Mouse (Mus musculus) liver, embryonic 14.5 days (tissue): Measurements from ENCODE around the gene Bod1l.

Experiments used
- CTCF ChIP-seq: IDR thresholded peaks from 2 replicates; pipeline ENCODE4 v1.5.1; 2016; ENCODE audit warnings: antibody characterized with exemption, low read depth, control low read depth
- EP300 ChIP-seq: IDR thresholded peaks from 2 replicates; pipeline ENCODE4 v1.6.1; 2016; ENCODE audit warnings: antibody characterized with exemption, low read depth

DNA sequence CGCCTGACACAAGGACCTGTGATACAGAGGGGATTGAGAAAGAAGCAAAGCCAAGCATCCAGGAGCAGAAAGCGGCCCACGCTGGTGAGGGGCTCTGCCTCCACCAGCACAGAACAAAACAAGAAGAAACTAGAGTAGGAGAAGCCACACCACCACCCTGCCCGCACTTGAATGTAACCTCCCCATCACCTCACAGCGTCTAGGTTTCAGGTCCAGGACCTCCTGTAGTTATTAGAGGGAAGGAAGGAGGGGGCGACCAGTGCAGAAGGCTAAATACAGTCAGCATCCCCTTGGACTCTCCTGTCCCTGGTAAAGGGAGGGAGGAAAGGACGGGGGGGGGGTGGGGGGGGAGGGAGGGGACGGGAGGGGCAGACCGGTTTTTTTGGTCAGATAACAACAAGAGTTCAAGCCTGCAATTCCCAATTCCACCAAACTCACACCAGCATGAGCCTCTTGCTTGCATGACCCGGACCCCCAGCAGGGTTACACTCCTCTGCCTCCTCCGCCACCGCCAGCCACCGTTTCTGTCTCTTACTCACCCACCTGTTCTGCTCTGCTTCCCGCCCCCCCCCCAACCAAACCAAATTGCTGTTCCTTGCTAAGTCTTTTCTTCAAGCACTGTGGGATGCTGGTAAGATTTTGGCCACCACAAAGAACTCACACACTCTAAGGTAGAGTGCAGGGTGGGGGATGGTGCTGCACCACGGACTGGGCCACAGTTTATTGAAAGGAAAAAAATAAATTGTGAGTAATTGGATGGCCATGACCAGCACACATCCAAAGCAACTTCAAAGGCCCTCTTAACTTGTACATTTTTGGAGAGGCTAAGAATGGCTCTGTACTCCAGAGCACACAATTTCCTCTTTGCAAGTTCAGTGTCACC is 99.0 kb downstream of the Bod1l start:
- TF ChIP-seq CTCF (no peak), EP300 (no peak)
